Mouse (Mus musculus) forebrain, embryonic 12.5 days (tissue): ENCODE measurements around the gene Icam5. TPM values are rescaled to one million over a fixed set of nuclear protein-coding genes. Genes with fewer than 3 reads are reported as not detected.
A peak's percentile ranks its signal among the peaks of the same experiment; 100 is the strongest.

ENCODE experiments used
- ATAC-seq: fragments of 200-750 bp; cut with Nextera tagmentation; 2 replicates; pipeline ENCODE4 v1.8.0; 2017; ENCODE audit warnings: moderate TSS enrichment; ENCODE audit not compliant: low FRiP score
- H3K27ac ChIP-seq: fragments of 300-500 bp; sonication (generic); 2 replicates; pipeline ENCODE4 v1.5.1; 2016; ENCODE audit warnings: mild to moderate bottlenecking
- H3K27me3 ChIP-seq: fragments of 300-500 bp; sonication (generic); 2 replicates; pipeline ENCODE4 v1.6.1; 2016; ENCODE audit warnings: mild to moderate bottlenecking
- H3K36me3 ChIP-seq: fragments of 300-500 bp; sonication (generic); replicated peaks from 2 replicates; pipeline ENCODE4 v1.6.1; 2016; ENCODE audit warnings: mild to moderate bottlenecking
- H3K4me1 ChIP-seq: fragments of 300-500 bp; sonication (generic); 2 replicates; pipeline ENCODE4 v1.6.1; 2016
- H3K4me2 ChIP-seq: fragments of 300-500 bp; sonication (generic); 2 replicates; pipeline ENCODE4 v1.6.1; 2016; ENCODE audit warnings: mild to moderate bottlenecking, moderate library complexity
- H3K4me3 ChIP-seq: fragments of 300-500 bp; sonication (generic); replicated peaks from 2 replicates; pipeline ENCODE4 v1.5.1; 2016; ENCODE audit warnings: mild to moderate bottlenecking
- H3K9ac ChIP-seq: fragments of 300-500 bp; sonication (generic); 2 replicates; pipeline ENCODE4 v1.6.1; 2016; ENCODE audit warnings: mild to moderate bottlenecking
- H3K9me3 ChIP-seq: fragments of 300-500 bp; sonication (generic); 2 replicates; pipeline ENCODE4 v1.6.1; 2016
- WGBS: fragments of 180-500 bp; shearing (Covaris S2); methylation state at CpG from one replicate; pipeline ENCODE4 v1.1.7; 2016; 5-methylcytosine and 5-hydroxymethylcytosine counted together
- polyA plus RNA-seq: library from polyadenylated mRNA; unstranded; fragments of >200 nt; fragmentation: Nextera tagmentation; extraction: Ambion mirVana; gene quantifications from 2 replicates; pipeline ENCODE4 v1.2.1, GENCODE M21; 2016

Icam5 gene
- polyA plus RNA-seq, 1 experiment from 2014 or later, result 0.13 TPM

- no peak overlapping the region for H3K27ac ChIP-seq
- H3K27me3 ChIP-seq, result peaks cover 77% of the 10 kb centered on the region
- peak overlapping the region; percentile 25; the same call in 1 of the 2 replicates for H3K4me3 ChIP-seq
- 0 out of 2 replicates have a peak overlapping the region, but pooled peaks have one; percentile 21 for H3K9ac ChIP-seq
- no peaks in the 10 kb centered on the region for H3K9me3 ChIP-seq
- H3K36me3 ChIP-seq, result no peaks in the 10 kb centered on the region
- no peak overlapping the region for H3K4me2 ChIP-seq
- 8% methylated on average over 17 of the region's 17 CpGs for WGBS
- peaks cover 12% of the 10 kb centered on the region for H3K4me1 ChIP-seq
- no peak for ATAC-seq
Measured at GRCm38 (mm10) chr9:21016331-21017176, 15.3 kb upstream of the Icam5 start.

- Histone ChIP-seq H3K4me3 (no peak overlapping the region), H3K27ac (no peak overlapping the region), H3K27me3 (peaks cover 72% of the 10 kb centered on the region), H3K36me3 (no peaks in the 10 kb centered on the region), H3K9me3 (no peaks in the 10 kb centered on the region), H3K9ac (no peak overlapping the region), H3K4me1 (peaks cover 12% of the 10 kb centered on the region), H3K4me2 (no peak overlapping the region)
- ATAC-seq, result no peak
- WGBS, result 33% methylated on average over 4 of the region's 4 CpGs
Measured at GRCm38 (mm10) chr9:21017177-21017575, 14.7 kb upstream of the Icam5 start.

- Histone ChIP-seq H3K27ac (no peak overlapping the region), H3K4me1 (peaks cover 12% of the 10 kb centered on the region), H3K4me3 (no peak overlapping the region), H3K9me3 (no peaks in the 10 kb centered on the region), H3K4me2 (no peak overlapping the region), H3K27me3 (peaks cover 65% of the 10 kb centered on the region), H3K9ac (no peak overlapping the region), H3K36me3 (no peaks in the 10 kb centered on the region)
- WGBS, result 70% methylated on average over 2 of the region's 2 CpGs
- ATAC-seq, result no peak
Measured at GRCm38 (mm10) chr9:21018600-21018999, 13.3 kb upstream of the Icam5 start.

- no peaks in the 10 kb centered on the region for H3K4me1 ChIP-seq
- H3K4me3 ChIP-seq, result no peak overlapping the region
- H3K27ac ChIP-seq, result no peak overlapping the region
- 77% methylated on average over 3 of the region's 3 CpGs for WGBS
- no peak overlapping the region for H3K4me2 ChIP-seq
- no peak for ATAC-seq
- H3K27me3 ChIP-seq, result peaks cover 50% of the 10 kb centered on the region
- no peaks in the 10 kb centered on the region for H3K36me3 ChIP-seq
- no peaks in the 10 kb centered on the region for H3K9me3 ChIP-seq
- no peak overlapping the region for H3K9ac ChIP-seq
Measured at GRCm38 (mm10) chr9:21021363-21021762, 10.5 kb upstream of the Icam5 start.

- peaks cover 50% of the 10 kb centered on the region for H3K27me3 ChIP-seq
- 66% methylated on average over 6 of the region's 6 CpGs for WGBS
Measured at GRCm38 (mm10) chr9:21022288-21022687, 9.6 kb upstream of the Icam5 start.

GRCm38 (mm10) chr9:21022726-21023125, 9.1 kb upstream of the Icam5 start:
- H3K4me2 ChIP-seq, result no peak overlapping the region
- H3K9ac ChIP-seq, result no peak overlapping the region
- H3K4me3 ChIP-seq, result no peak overlapping the region
- H3K36me3 ChIP-seq, result no peaks in the 10 kb centered on the region
- peaks cover 50% of the 10 kb centered on the region for H3K27me3 ChIP-seq
- no peak overlapping the region for H3K27ac ChIP-seq
- ATAC-seq, result no peak
- 74% methylated on average over 1 of the region's 1 CpGs for WGBS
- H3K9me3 ChIP-seq, result no peaks in the 10 kb centered on the region
- peaks cover 3% of the 10 kb centered on the region; the same call in 1 of the 2 replicates for H3K4me1 ChIP-seq

More at GRCm38 (mm10) chr9:21022288-21022687, 9.6 kb upstream of the Icam5 start:
- Histone ChIP-seq H3K9ac (no peak overlapping the region), H3K9me3 (no peaks in the 10 kb centered on the region), H3K4me3 (no peak overlapping the region), H3K36me3 (no peaks in the 10 kb centered on the region), H3K27ac (no peak overlapping the region), H3K4me2 (no peak overlapping the region), H3K4me1 (no peaks in the 10 kb centered on the region)
- no peak for ATAC-seq

GRCm38 (mm10) chr9:21025258-21025810, 6.5 kb upstream of the Icam5 start:
- no peak overlapping the region for H3K9ac ChIP-seq
- peaks cover 58% of the 10 kb centered on the region for H3K27me3 ChIP-seq
- no peak overlapping the region for H3K4me3 ChIP-seq
- H3K9me3 ChIP-seq, result no peaks in the 10 kb centered on the region
- H3K4me2 ChIP-seq, result no peak overlapping the region
- ATAC-seq, result no peak
- peaks cover 19% of the 10 kb centered on the region for H3K4me1 ChIP-seq
- no peaks in the 10 kb centered on the region for H3K36me3 ChIP-seq
- H3K27ac ChIP-seq, result no peak overlapping the region
- 74% methylated on average over 19 of the region's 19 CpGs for WGBS

- Histone ChIP-seq H3K4me2 (no peak overlapping the region), H3K4me3 (no peak overlapping the region), H3K9ac (no peak overlapping the region), H3K27ac (no peak overlapping the region), H3K9me3 (no peaks in the 10 kb centered on the region), H3K4me1 (peaks cover 34% of the 10 kb centered on the region), H3K27me3 (peaks cover 73% of the 10 kb centered on the region), H3K36me3 (no peaks in the 10 kb centered on the region)
- 83% methylated on average over 12 of the region's 12 CpGs for WGBS
- ATAC-seq, result no peak
Measured at GRCm38 (mm10) chr9:21026849-21027248, 5.0 kb upstream of the Icam5 start.

GRCm38 (mm10) chr9:21027774-21028290, 4.0 kb upstream of the Icam5 start:
- H3K9ac ChIP-seq, result no peak overlapping the region
- no peaks in the 10 kb centered on the region for H3K36me3 ChIP-seq
- no peak overlapping the region for H3K4me2 ChIP-seq
- H3K9me3 ChIP-seq, result no peaks in the 10 kb centered on the region
- WGBS, result 64% methylated on average over 8 of the region's 8 CpGs
- H3K27ac ChIP-seq, result no peak overlapping the region
- H3K4me1 ChIP-seq, result peaks cover 44% of the 10 kb centered on the region
- ATAC-seq, result no peak
- H3K27me3 ChIP-seq, result peaks cover 77% of the 10 kb centered on the region
- H3K4me3 ChIP-seq, result no peak overlapping the region

- peaks cover 85% of the 10 kb centered on the region for H3K27me3 ChIP-seq
- no peak for ATAC-seq
- 71% methylated on average over 6 of the region's 6 CpGs for WGBS
- H3K4me1 ChIP-seq, result peaks cover 52% of the 10 kb centered on the region
- H3K27ac ChIP-seq, result no peak overlapping the region
- H3K4me3 ChIP-seq, result no peak overlapping the region
- H3K4me2 ChIP-seq, result no peak overlapping the region
- no peak overlapping the region for H3K9ac ChIP-seq
- no peaks in the 10 kb centered on the region for H3K9me3 ChIP-seq
- H3K36me3 ChIP-seq, result no peaks in the 10 kb centered on the region
Measured at GRCm38 (mm10) chr9:21028560-21029110, 3.2 kb upstream of the Icam5 start.

GRCm38 (mm10) chr9:21029291-21030054, 2.4 kb upstream of the Icam5 start, which contains the start of gene Icam4:
Gene Icam4 (plus strand): TSS chr9:21029373.
- peak within 1 kb of the TSS; percentile 42; the same call in 1 of the 2 replicates for H3K9ac ChIP-seq
- peak within 1 kb of the TSS; percentile 87 for H3K4me2 ChIP-seq
- no peaks in the 10 kb centered on the region for H3K36me3 ChIP-seq
- no peak within 1 kb of the TSS; the same call in 1 of the 2 replicates for H3K27ac ChIP-seq
- peaks cover 53% of the 10 kb centered on the region for H3K4me1 ChIP-seq
- peak; percentile 17; the same call in 1 of the 2 replicates for ATAC-seq
- H3K27me3 ChIP-seq, result peaks cover 93% of the 10 kb centered on the region
- H3K9me3 ChIP-seq, result no peaks in the 10 kb centered on the region
- WGBS, result 2% methylated on average over 37 of the region's 37 CpGs
- peak within 1 kb of the TSS; percentile 29 for H3K4me3 ChIP-seq
